Mouse (Mus musculus): ENCODE results near the gene Olfr159. TPM values are rescaled to one million over a fixed set of nuclear protein-coding genes. Genes with fewer than 3 reads are reported as not detected.

Gene Olfr159
- polyA plus RNA-seq, 1 experiment, result not detected

- no peaks in the 10 kb centered on the region for H3K27me3 ChIP-seq (ENCODE audit: control insufficient read depth, insufficient read depth, low read length)
- TF ChIP-seq CTCF (IDR thresholded peaks at IDR 0.05; ENCODE audit: extremely low read depth, insufficient read depth, insufficient read length, insufficient replicate concordance) (no peak), POLR2A (IDR thresholded peaks at IDR 0.05; ENCODE audit: low read depth, low read length) (no peak)
- no peak overlapping the region for H3K27ac ChIP-seq (ENCODE audit: insufficient read depth, low read length)
- H3K4me3 ChIP-seq (ENCODE audit: extremely low read depth, insufficient read depth, insufficient read length), result no peak overlapping the region
- 56% methylated on average over 12 of the region's 12 CpGs for WGBS
- H3K36me3 ChIP-seq (ENCODE audit: control insufficient read depth, insufficient read depth, low read length), result no peaks in the 10 kb centered on the region
- H3K4me1 ChIP-seq (ENCODE audit: control insufficient read depth, insufficient read depth, insufficient read length), result no peaks in the 10 kb centered on the region
- DNase-seq (ENCODE audit: low read depth in 1 of 2, low spot score in 2 of 2), result no peak
Measured at GRCm38 (mm10) chr4:43726228-43726993, 44.4 kb downstream of the Olfr159 start.

GRCm38 (mm10) chr4:43724764-43725163 lies 46.0 kb downstream of the Olfr159 start:
- 24% methylated on average over 1 of the region's 1 CpGs for WGBS
- no peaks in the 10 kb centered on the region for H3K4me1 ChIP-seq (ENCODE audit: control insufficient read depth, insufficient read depth, insufficient read length)
- no peak for DNase-seq (ENCODE audit: low read depth in 1 of 2, low spot score in 2 of 2)
- TF ChIP-seq POLR2A (IDR thresholded peaks at IDR 0.05; ENCODE audit: low read depth, low read length), result no peak
- no peak for TF ChIP-seq CTCF (IDR thresholded peaks at IDR 0.05; ENCODE audit: extremely low read depth, insufficient read depth, insufficient read length, insufficient replicate concordance)
- no peak overlapping the region for H3K4me3 ChIP-seq (ENCODE audit: extremely low read depth, insufficient read depth, insufficient read length)
- H3K27ac ChIP-seq (ENCODE audit: insufficient read depth, low read length), result no peak overlapping the region
- H3K27me3 ChIP-seq (ENCODE audit: control insufficient read depth, insufficient read depth, low read length), result no peaks in the 10 kb centered on the region
- H3K36me3 ChIP-seq (ENCODE audit: control insufficient read depth, insufficient read depth, low read length), result no peaks in the 10 kb centered on the region

DNA sequence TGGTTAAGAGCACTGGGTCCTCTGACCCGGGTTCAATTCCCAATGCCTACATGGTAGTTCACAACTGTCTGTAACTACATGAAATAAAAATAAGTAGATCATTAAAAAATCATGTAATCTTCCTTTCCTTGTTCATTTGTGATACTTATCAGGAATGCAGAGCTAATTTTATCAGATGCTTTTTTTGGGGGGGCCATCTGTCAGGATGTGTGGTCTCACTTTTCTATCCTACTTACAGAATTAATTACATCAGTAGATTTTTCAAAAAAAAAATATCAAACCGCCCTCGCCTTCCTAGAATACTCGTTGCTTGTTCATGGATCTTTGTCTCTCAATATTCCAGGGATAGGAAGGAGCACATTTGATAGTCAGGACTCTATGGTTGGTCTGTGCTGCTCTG lies 48.6 kb downstream of the Olfr159 start:
- no peak overlapping the region for H3K4me3 ChIP-seq (ENCODE audit: extremely low read depth, insufficient read depth, insufficient read length)
- 87% methylated on average over 4 of the region's 4 CpGs for WGBS
- no peaks in the 10 kb centered on the region for H3K36me3 ChIP-seq (ENCODE audit: control insufficient read depth, insufficient read depth, low read length)
- no peak overlapping the region for H3K27ac ChIP-seq (ENCODE audit: insufficient read depth, low read length)
- no peak for DNase-seq (ENCODE audit: low read depth in 1 of 2, low spot score in 2 of 2)
- H3K4me1 ChIP-seq (ENCODE audit: control insufficient read depth, insufficient read depth, insufficient read length), result no peaks in the 10 kb centered on the region
- no peak for TF ChIP-seq CTCF (IDR thresholded peaks at IDR 0.05; ENCODE audit: extremely low read depth, insufficient read depth, insufficient read length, insufficient replicate concordance)
- H3K27me3 ChIP-seq (ENCODE audit: control insufficient read depth, insufficient read depth, low read length), result no peaks in the 10 kb centered on the region

- no peaks in the 10 kb centered on the region for H3K27me3 ChIP-seq (ENCODE audit: control insufficient read depth, insufficient read depth, low read length)
- no peak overlapping the region for H3K27ac ChIP-seq (ENCODE audit: insufficient read depth, low read length)
- TF ChIP-seq POLR2A (IDR thresholded peaks at IDR 0.05; ENCODE audit: low read depth, low read length), result no peak
- no peak for TF ChIP-seq CTCF (IDR thresholded peaks at IDR 0.05; ENCODE audit: extremely low read depth, insufficient read depth, insufficient read length, insufficient replicate concordance)
- no peak overlapping the region for H3K4me3 ChIP-seq (ENCODE audit: extremely low read depth, insufficient read depth, insufficient read length)
- H3K4me1 ChIP-seq (ENCODE audit: control insufficient read depth, insufficient read depth, insufficient read length), result no peaks in the 10 kb centered on the region
- DNase-seq (ENCODE audit: low read depth in 1 of 2, low spot score in 2 of 2), result no peak
- no peaks in the 10 kb centered on the region for H3K36me3 ChIP-seq (ENCODE audit: control insufficient read depth, insufficient read depth, low read length)
- 63% methylated on average over 14 of the region's 16 CpGs for WGBS
Measured at GRCm38 (mm10) chr4:43720491-43721228, 50.1 kb downstream of the Olfr159 start.

Other genes with a start within 250 kb of the Olfr159 start
- 11.8 and 13.8 TPM in 2 replicates for gene Tpm2, start 247.2 kb downstream of the Olfr159 start, polyA plus RNA-seq (2012; rRNA removed)
- 48.8 and 54.0 TPM in 2 replicates for gene Creb3, start 208.7 kb downstream of the Olfr159 start, polyA plus RNA-seq (2012; rRNA removed)
- 163 and 208 TPM in 2 replicates for gene Tln1, start 208.3 kb downstream of the Olfr159 start, polyA plus RNA-seq (2012; rRNA removed)
- 42.4 and 44.3 TPM in 2 replicates for gene Rgp1, start 192.3 kb downstream of the Olfr159 start, polyA plus RNA-seq (2012; rRNA removed)
- gene Gba2, start 192.1 kb downstream of the Olfr159 start, polyA plus RNA-seq (2012; rRNA removed), result 28.8 and 34.2 TPM in 2 replicates
- gene Msmp, start 186.5 kb downstream of the Olfr159 start, polyA plus RNA-seq (2012; rRNA removed), result 0.23 and 0.26 TPM in 2 replicates
- gene Npr2, start 139.1 kb downstream of the Olfr159 start, polyA plus RNA-seq (2012; rRNA removed), result 10.2 and 13.6 TPM in 2 replicates
- gene Spag8, start 117.4 kb downstream of the Olfr159 start, polyA plus RNA-seq (2012; rRNA removed), result 0.55 and 0.57 TPM in 2 replicates
- 23.2 and 26.6 TPM in 2 replicates for gene Hint2, start 114.5 kb downstream of the Olfr159 start, polyA plus RNA-seq (2012; rRNA removed)
- 3.8 and 4.5 TPM in 2 replicates for gene Tmem8b, start 102.0 kb downstream of the Olfr159 start, polyA plus RNA-seq (2012; rRNA removed)
- gene Fam221b, start 101.9 kb downstream of the Olfr159 start, polyA plus RNA-seq (2012; rRNA removed), result not detected in 2 replicates
- not detected in 2 replicates for gene Olfr70, start 70.2 kb downstream of the Olfr159 start, polyA plus RNA-seq (2012; rRNA removed)
- gene Olfr71, start 60.8 kb downstream of the Olfr159 start, polyA plus RNA-seq (2012; rRNA removed), result not detected in 2 replicates
- 0.69 and 0.79 TPM in 2 replicates for gene Hrct1, start 43.8 kb downstream of the Olfr159 start, polyA plus RNA-seq (2012; rRNA removed)
- 0.12 and 0.15 TPM in 2 replicates for gene Spaar, start 41.0 kb downstream of the Olfr159 start, polyA plus RNA-seq (2012; rRNA removed)
- not detected in 2 replicates for gene Olfr156, start 52.9 kb upstream of the Olfr159 start, polyA plus RNA-seq (2012; rRNA removed)
- gene Olfr157, start 69.2 kb upstream of the Olfr159 start, polyA plus RNA-seq (2012; rRNA removed), result not detected in 2 replicates
- gene Olfr155, start 80.6 kb upstream of the Olfr159 start, polyA plus RNA-seq (2012; rRNA removed), result not detected in 2 replicates
- 5.2 and 7.2 TPM in 2 replicates for gene Reck, start 104.5 kb upstream of the Olfr159 start, polyA plus RNA-seq (2012; rRNA removed)
- 13.7 and 19.8 TPM in 2 replicates for gene Glipr2, start 186.4 kb upstream of the Olfr159 start, polyA plus RNA-seq (2012; rRNA removed)
- 0.04 and 0.12 TPM in 2 replicates for gene Ccin, start 212.5 kb upstream of the Olfr159 start, polyA plus RNA-seq (2012; rRNA removed)
- 183 and 235 TPM in 2 replicates for gene Clta, start 233.4 kb upstream of the Olfr159 start, polyA plus RNA-seq (2012; rRNA removed)